Mouse (Mus musculus) hindbrain, embryonic 12.5 days (tissue): Measurements from ENCODE around the gene Calcoco2. TPM values are rescaled to one million over a fixed set of nuclear protein-coding genes. Genes with fewer than 3 reads are reported as not detected.
"Not testable (repeated sequence)": the region's sequence is repeated elsewhere in the genome, so short reads cannot be mapped to it uniquely, and the experiment has no call there.

Experiments
- ATAC-seq: fragments of 200-750 bp; cut with Nextera tagmentation; 2 replicates; pipeline ENCODE4 v1.8.0; 2017; ENCODE audit warnings: moderate TSS enrichment; ENCODE audit not compliant: low FRiP score
- H3K27ac ChIP-seq: fragments of 300-500 bp; sonication (generic); 2 replicates; pipeline ENCODE4 v1.5.1; 2016; ENCODE audit warnings: mild to moderate bottlenecking
- H3K27me3 ChIP-seq: fragments of 300-500 bp; sonication (generic); 2 replicates; pipeline ENCODE4 v1.6.1; 2016; ENCODE audit warnings: mild to moderate bottlenecking
- H3K36me3 ChIP-seq: fragments of 300-500 bp; sonication (generic); 2 replicates; pipeline ENCODE4 v1.6.1; 2016; ENCODE audit warnings: mild to moderate bottlenecking
- H3K4me1 ChIP-seq: fragments of 300-500 bp; sonication (generic); 2 replicates; pipeline ENCODE4 v1.6.1; 2016
- H3K4me2 ChIP-seq: fragments of 300-500 bp; sonication (generic); replicated peaks from 2 replicates; pipeline ENCODE4 v1.6.1; 2016; ENCODE audit warnings: mild to moderate bottlenecking
- H3K4me3 ChIP-seq: fragments of 300-500 bp; sonication (generic); 2 replicates; pipeline ENCODE4 v1.5.1; 2016; ENCODE audit warnings: mild to moderate bottlenecking
- H3K9ac ChIP-seq: fragments of 300-500 bp; sonication (generic); 2 replicates; pipeline ENCODE4 v1.6.1; 2016; ENCODE audit warnings: mild to moderate bottlenecking, moderate library complexity
- H3K9me3 ChIP-seq: fragments of 300-500 bp; sonication (generic); replicated peaks from 2 replicates; pipeline ENCODE4 v1.6.1; 2016; ENCODE audit warnings: mild to moderate bottlenecking
- WGBS: fragments of 180-500 bp; shearing (Covaris S2); methylation state at CpG from one replicate; pipeline ENCODE4 v1.1.7; 2016; 5-methylcytosine and 5-hydroxymethylcytosine counted together
- polyA plus RNA-seq: library from polyadenylated mRNA; unstranded; fragments of >200 nt; fragmentation: Nextera tagmentation; extraction: Ambion mirVana; gene quantifications from 2 replicates; pipeline ENCODE4 v1.2.1, GENCODE M21; 2016

Calcoco2 gene
- 0.15 TPM in 1 of 2 replicates, not detected in the other for polyA plus RNA-seq

GRCm38 (mm10) chr11:96111751-96112150 is at the start of gene Calcoco2:
Gene Calcoco2 (minus strand): TSS chr11:96111964.
- Histone ChIP-seq H3K9ac (no peak within 1 kb of the TSS), H3K36me3 (no peaks in the 10 kb centered on the region), H3K4me1 (no peaks in the 10 kb centered on the region), H3K27me3 (peaks cover 4% of the 10 kb centered on the region; the same call in 1 of the 2 replicates), H3K9me3 (no peaks in the 10 kb centered on the region), H3K4me3 (no peak within 1 kb of the TSS), H3K27ac (no peak within 1 kb of the TSS), H3K4me2 (no peak within 1 kb of the TSS)
- no peak for ATAC-seq
- WGBS, result 43% methylated on average over 14 of the region's 14 CpGs

- Histone ChIP-seq H3K4me2 (no peak overlapping the region), H3K9me3 (no peaks in the 10 kb centered on the region), H3K4me1 (peaks cover 4% of the 10 kb centered on the region; the same call in 1 of the 2 replicates), H3K27me3 (peaks cover 76% of the 10 kb centered on the region), H3K9ac (no peak overlapping the region), H3K4me3 (no peak overlapping the region), H3K36me3 (no peaks in the 10 kb centered on the region), H3K27ac (no peak overlapping the region)
- WGBS, result 77% methylated on average over 6 of the region's 6 CpGs
- no peak for ATAC-seq
Observed at GRCm38 (mm10) chr11:96147471-96147870, 35.7 kb upstream of the Calcoco2 start.

GRCm38 (mm10) chr11:96145622-96146270 is 34.0 kb upstream of the Calcoco2 start:
- peaks cover 7% of the 10 kb centered on the region; the same call in 1 of the 2 replicates for H3K4me1 ChIP-seq
- no peak overlapping the region for H3K9ac ChIP-seq
- no peak for ATAC-seq
- H3K4me3 ChIP-seq, result no peak overlapping the region; the same call in 1 of the 2 replicates
- peaks cover 60% of the 10 kb centered on the region for H3K27me3 ChIP-seq
- no peaks in the 10 kb centered on the region for H3K9me3 ChIP-seq
- WGBS, result 3% methylated on average over 15 of the region's 15 CpGs
- peak overlapping the region; percentile 37 for H3K4me2 ChIP-seq
- H3K36me3 ChIP-seq, result no peaks in the 10 kb centered on the region
- H3K27ac ChIP-seq, result no peak overlapping the region

- no peak overlapping the region for H3K9ac ChIP-seq
- peaks cover 44% of the 10 kb centered on the region for H3K27me3 ChIP-seq
- H3K4me2 ChIP-seq, result no peak overlapping the region
- 64% methylated on average over 4 of the region's 4 CpGs for WGBS
- H3K4me3 ChIP-seq, result no peak overlapping the region
- no peak for ATAC-seq
- H3K4me1 ChIP-seq, result peaks cover 9% of the 10 kb centered on the region; the same call in 1 of the 2 replicates
- H3K9me3 ChIP-seq, result no peaks in the 10 kb centered on the region
- no peak overlapping the region for H3K27ac ChIP-seq
- no peaks in the 10 kb centered on the region for H3K36me3 ChIP-seq
Observed at GRCm38 (mm10) chr11:96143766-96144165, 32.0 kb upstream of the Calcoco2 start.

- no peak for ATAC-seq
- H3K9me3 ChIP-seq, result no peaks in the 10 kb centered on the region
- WGBS, result 30% methylated on average over 4 of the region's 4 CpGs
Observed at GRCm38 (mm10) chr11:96140726-96141175, 29.0 kb upstream of the Calcoco2 start.

GRCm38 (mm10) chr11:96135847-96136246 is 24.1 kb upstream of the Calcoco2 start:
- ATAC-seq, result no peak
- 90% methylated on average over 8 of the region's 8 CpGs for WGBS
- no peak overlapping the region for H3K27ac ChIP-seq
- no peaks in the 10 kb centered on the region for H3K36me3 ChIP-seq
- peaks cover 6% of the 10 kb centered on the region; the same call in 1 of the 2 replicates for H3K4me1 ChIP-seq
- no peaks in the 10 kb centered on the region for H3K9me3 ChIP-seq
- no peak overlapping the region for H3K9ac ChIP-seq
- peaks cover 15% of the 10 kb centered on the region for H3K27me3 ChIP-seq
- no peak overlapping the region for H3K4me3 ChIP-seq
- H3K4me2 ChIP-seq, result no peak overlapping the region

More at GRCm38 (mm10) chr11:96140726-96141175, 29.0 kb upstream of the Calcoco2 start:
- peaks cover 16% of the 10 kb centered on the region for H3K27me3 ChIP-seq
- H3K9ac ChIP-seq, result no peak overlapping the region
- H3K27ac ChIP-seq, result no peak overlapping the region
- no peak overlapping the region for H3K4me2 ChIP-seq
- peaks cover 5% of the 10 kb centered on the region; the same call in 1 of the 2 replicates for H3K4me1 ChIP-seq
- H3K36me3 ChIP-seq, result no peaks in the 10 kb centered on the region
- no peak overlapping the region for H3K4me3 ChIP-seq

- ATAC-seq, result no peak
- WGBS, result 19% methylated on average over 16 of the region's 16 CpGs
- Histone ChIP-seq H3K4me1 (peaks cover 4% of the 10 kb centered on the region; the same call in 1 of the 2 replicates), H3K36me3 (no peaks in the 10 kb centered on the region), H3K27me3 (peaks cover 19% of the 10 kb centered on the region), H3K9me3 (no peaks in the 10 kb centered on the region), H3K27ac (no peak within 1 kb of the TSS), H3K4me2 (peak within 1 kb of the TSS; percentile 21), H3K9ac (no peak within 1 kb of the TSS), H3K4me3 (no peak within 1 kb of the TSS)
Observed at GRCm38 (mm10) chr11:96133239-96133865, 21.6 kb upstream of the Calcoco2 start, which contains the start of gene Ttll6. Gene Ttll6 (plus strand): TSS chr11:96133786.

GRCm38 (mm10) chr11:96130606-96131005 is 18.8 kb upstream of the Calcoco2 start:
- Histone ChIP-seq H3K4me3 (no peak overlapping the region), H3K4me1 (peaks cover 4% of the 10 kb centered on the region; the same call in 1 of the 2 replicates), H3K27ac (no peak overlapping the region), H3K9ac (no peak overlapping the region), H3K36me3 (no peaks in the 10 kb centered on the region), H3K27me3 (peaks cover 27% of the 10 kb centered on the region), H3K9me3 (no peaks in the 10 kb centered on the region), H3K4me2 (no peak overlapping the region)
- WGBS, result 65% methylated on average over 10 of the region's 10 CpGs
- ATAC-seq, result no peak

- Histone ChIP-seq H3K4me1 (peaks cover 9% of the 10 kb centered on the region), H3K4me2 (peak overlapping the region; percentile 70), H3K4me3 (peak overlapping the region; percentile 38), H3K27ac (no peak overlapping the region), H3K36me3 (no peaks in the 10 kb centered on the region), H3K27me3 (peaks cover 48% of the 10 kb centered on the region), H3K9me3 (no peaks in the 10 kb centered on the region), H3K9ac (peak overlapping the region; percentile 24; the same call in 1 of the 2 replicates)
- ATAC-seq, result no peak
- 3% methylated on average over 45 of the region's 45 CpGs for WGBS
Observed at GRCm38 (mm10) chr11:96124052-96124914, 12.5 kb upstream of the Calcoco2 start.

GRCm38 (mm10) chr11:96122806-96123205 is 11.0 kb upstream of the Calcoco2 start:
- H3K27ac ChIP-seq, H3K9ac ChIP-seq, H3K9me3 ChIP-seq, H3K4me3 ChIP-seq, H3K4me2 ChIP-seq, H3K36me3 ChIP-seq, ATAC-seq, H3K4me1 ChIP-seq: not testable (repeated sequence)
- peaks cover 48% of the 10 kb centered on the region for H3K27me3 ChIP-seq
- WGBS, result 81% methylated on average over 4 of the region's 4 CpGs

GRCm38 (mm10) chr11:96119401-96119800 is 7.6 kb upstream of the Calcoco2 start:
- ATAC-seq, result no peak
- no peaks in the 10 kb centered on the region for H3K9me3 ChIP-seq
- no peaks in the 10 kb centered on the region for H3K36me3 ChIP-seq
- no peak overlapping the region for H3K4me3 ChIP-seq
- peaks cover 4% of the 10 kb centered on the region for H3K4me1 ChIP-seq
- H3K4me2 ChIP-seq, result no peak overlapping the region
- H3K9ac ChIP-seq, result no peak overlapping the region
- no peak overlapping the region for H3K27ac ChIP-seq
- 65% methylated on average over 3 of the region's 3 CpGs for WGBS
- peaks cover 27% of the 10 kb centered on the region for H3K27me3 ChIP-seq

GRCm38 (mm10) chr11:96116925-96117324 is 5.2 kb upstream of the Calcoco2 start:
- H3K9me3 ChIP-seq, H3K27me3 ChIP-seq, H3K36me3 ChIP-seq, ATAC-seq, H3K27ac ChIP-seq, H3K9ac ChIP-seq, H3K4me3 ChIP-seq, H3K4me2 ChIP-seq, H3K4me1 ChIP-seq: not testable (repeated sequence)
- 79% methylated on average over 3 of the region's 3 CpGs for WGBS
